Mouse (Mus musculus): ENCODE results near the gene Clca4a. TPM values are rescaled to one million over a fixed set of nuclear protein-coding genes. Genes with fewer than 3 reads are reported as not detected.

Gene Clca4a
- 0.07 and 0.70 TPM in 2 replicates for polyA plus RNA-seq (2015; fragmentation: Nextera tagmentation; extraction: Ambion mirVana)

GRCm38 (mm10) chr3:144974945-144975344 lies at the start of gene Clca4a:
TSS of gene Clca4a (minus strand) at chr3:144975045.
- Histone ChIP-seq H3K9ac (no peak within 1 kb of the TSS), H3K27me3 (no peaks in the 10 kb centered on the region), H3K36me3 (no peaks in the 10 kb centered on the region), H3K9me3 (no peaks in the 10 kb centered on the region), H3K4me1 (no peaks in the 10 kb centered on the region), H3K4me3 (no peak within 1 kb of the TSS), H3K4me2 (no peak within 1 kb of the TSS), H3K27ac (no peak within 1 kb of the TSS)
- ATAC-seq (ENCODE audit: insufficient number of reproducible peaks, insufficient read depth, low FRiP score, low TSS enrichment, low read depth): no peak

GRCm38 (mm10) chr3:145017807-145018206 lies 43.0 kb upstream of the Clca4a start:
- Histone ChIP-seq H3K4me2 (no peak overlapping the region), H3K4me3 (no peak overlapping the region), H3K27ac (no peak overlapping the region), H3K36me3 (no peaks in the 10 kb centered on the region), H3K9ac (no peak overlapping the region), H3K9me3 (no peaks in the 10 kb centered on the region), H3K4me1 (no peaks in the 10 kb centered on the region), H3K27me3 (no peaks in the 10 kb centered on the region)
- WGBS: 73% methylated on average over 3 of the region's 3 CpGs
- ATAC-seq (ENCODE audit: insufficient number of reproducible peaks, insufficient read depth, low FRiP score, low TSS enrichment, low read depth): no peak

- H3K4me1 ChIP-seq: no peaks in the 10 kb centered on the region
Observed at GRCm38 (mm10) chr3:145004422-145004821, 29.6 kb upstream of the Clca4a start.

GRCm38 (mm10) chr3:145000912-145001311 lies 26.1 kb upstream of the Clca4a start:
- Histone ChIP-seq H3K4me1 (no peaks in the 10 kb centered on the region), H3K9me3 (no peaks in the 10 kb centered on the region), H3K4me2 (no peak overlapping the region), H3K36me3 (no peaks in the 10 kb centered on the region), H3K27me3 (no peaks in the 10 kb centered on the region), H3K27ac (no peak overlapping the region), H3K9ac (no peak overlapping the region), H3K4me3 (no peak overlapping the region)
- ATAC-seq (ENCODE audit: insufficient number of reproducible peaks, insufficient read depth, low FRiP score, low TSS enrichment, low read depth): no peak
- WGBS: 63% methylated on average over 1 of the region's 1 CpGs

More at GRCm38 (mm10) chr3:145004422-145004821, 29.6 kb upstream of the Clca4a start:
- no peaks in the 10 kb centered on the region for H3K36me3 ChIP-seq
- H3K4me3 ChIP-seq: no peak overlapping the region
- H3K9ac ChIP-seq: no peak overlapping the region
- no peak for ATAC-seq (ENCODE audit: insufficient number of reproducible peaks, insufficient read depth, low FRiP score, low TSS enrichment, low read depth)
- H3K27ac ChIP-seq: no peak overlapping the region
- H3K27me3 ChIP-seq: no peaks in the 10 kb centered on the region
- 35% methylated on average over 5 of the region's 5 CpGs for WGBS
- H3K9me3 ChIP-seq: no peaks in the 10 kb centered on the region
- no peak overlapping the region for H3K4me2 ChIP-seq

- H3K4me3 ChIP-seq: no peak overlapping the region
- 83% methylated on average over 5 of the region's 5 CpGs for WGBS
- no peaks in the 10 kb centered on the region for H3K36me3 ChIP-seq
- no peaks in the 10 kb centered on the region for H3K27me3 ChIP-seq
- no peaks in the 10 kb centered on the region for H3K4me1 ChIP-seq
- H3K9ac ChIP-seq: no peak overlapping the region
- H3K9me3 ChIP-seq: no peaks in the 10 kb centered on the region
- H3K27ac ChIP-seq: no peak overlapping the region
- no peak overlapping the region for H3K4me2 ChIP-seq
- no peak for ATAC-seq (ENCODE audit: insufficient number of reproducible peaks, insufficient read depth, low FRiP score, low TSS enrichment, low read depth)
Observed at GRCm38 (mm10) chr3:144993055-144993454, 18.2 kb upstream of the Clca4a start.

GRCm38 (mm10) chr3:144992618-144993017 lies 17.8 kb upstream of the Clca4a start:
- Histone ChIP-seq H3K9me3 (no peaks in the 10 kb centered on the region), H3K4me2 (no peak overlapping the region), H3K36me3 (no peaks in the 10 kb centered on the region), H3K9ac (no peak overlapping the region), H3K4me1 (no peaks in the 10 kb centered on the region), H3K27ac (no peak overlapping the region), H3K4me3 (no peak overlapping the region), H3K27me3 (no peaks in the 10 kb centered on the region)
- ATAC-seq (ENCODE audit: insufficient number of reproducible peaks, insufficient read depth, low FRiP score, low TSS enrichment, low read depth): no peak

GRCm38 (mm10) chr3:144985890-144986289 lies 11.0 kb upstream of the Clca4a start:
- ATAC-seq (ENCODE audit: insufficient number of reproducible peaks, insufficient read depth, low FRiP score, low TSS enrichment, low read depth): no peak
- Histone ChIP-seq H3K9me3 (no peaks in the 10 kb centered on the region), H3K27ac (no peak overlapping the region), H3K27me3 (no peaks in the 10 kb centered on the region), H3K9ac (no peak overlapping the region), H3K4me1 (no peaks in the 10 kb centered on the region), H3K4me3 (no peak overlapping the region), H3K36me3 (no peaks in the 10 kb centered on the region), H3K4me2 (no peak overlapping the region)
- WGBS: 81% methylated on average over 5 of the region's 5 CpGs

- Histone ChIP-seq H3K4me1 (no peaks in the 10 kb centered on the region), H3K4me3 (no peak overlapping the region), H3K27me3 (no peaks in the 10 kb centered on the region), H3K27ac (no peak overlapping the region), H3K36me3 (no peaks in the 10 kb centered on the region), H3K9ac (no peak overlapping the region), H3K9me3 (no peaks in the 10 kb centered on the region), H3K4me2 (no peak overlapping the region)
- ATAC-seq (ENCODE audit: insufficient number of reproducible peaks, insufficient read depth, low FRiP score, low TSS enrichment, low read depth): no peak
- WGBS: 86% methylated on average over 6 of the region's 6 CpGs
Observed at GRCm38 (mm10) chr3:144980551-144980950, 5.7 kb upstream of the Clca4a start.

- Histone ChIP-seq H3K36me3 (no peaks in the 10 kb centered on the region), H3K4me1 (no peaks in the 10 kb centered on the region), H3K9me3 (no peaks in the 10 kb centered on the region), H3K9ac (no peak overlapping the region), H3K27ac (no peak overlapping the region), H3K27me3 (no peaks in the 10 kb centered on the region), H3K4me2 (no peak overlapping the region), H3K4me3 (no peak overlapping the region)
- no peak for ATAC-seq (ENCODE audit: insufficient number of reproducible peaks, insufficient read depth, low FRiP score, low TSS enrichment, low read depth)
- WGBS: 37% methylated on average over 4 of the region's 4 CpGs
Observed at GRCm38 (mm10) chr3:144977631-144978030, 2.8 kb upstream of the Clca4a start.

- no peak overlapping the region for H3K9ac ChIP-seq
- no peak for ATAC-seq (ENCODE audit: insufficient number of reproducible peaks, insufficient read depth, low FRiP score, low TSS enrichment, low read depth)
- H3K36me3 ChIP-seq: no peaks in the 10 kb centered on the region
- no peaks in the 10 kb centered on the region for H3K4me1 ChIP-seq
- H3K4me2 ChIP-seq: no peak overlapping the region
- WGBS: 54% methylated on average over 1 of the region's 1 CpGs
- H3K4me3 ChIP-seq: no peak overlapping the region
- H3K27me3 ChIP-seq: no peaks in the 10 kb centered on the region
- H3K27ac ChIP-seq: no peak overlapping the region
- H3K9me3 ChIP-seq: no peaks in the 10 kb centered on the region
Observed at GRCm38 (mm10) chr3:144976091-144976490, 1.2 kb upstream of the Clca4a start.

- ATAC-seq (ENCODE audit: insufficient number of reproducible peaks, insufficient read depth, low FRiP score, low TSS enrichment, low read depth): no peak
- 67% methylated on average over 9 of the region's 9 CpGs for WGBS
Observed at GRCm38 (mm10) chr3:144971553-144972270, 3.1 kb downstream of the Clca4a start.

GRCm38 (mm10) chr3:144969755-144970154 lies 5.1 kb downstream of the Clca4a start:
- no peaks in the 10 kb centered on the region for H3K27me3 ChIP-seq
- no peak overlapping the region for H3K4me2 ChIP-seq
- no peaks in the 10 kb centered on the region for H3K4me1 ChIP-seq
- no peaks in the 10 kb centered on the region for H3K9me3 ChIP-seq
- H3K4me3 ChIP-seq: no peak overlapping the region
- H3K36me3 ChIP-seq: no peaks in the 10 kb centered on the region
- no peak overlapping the region for H3K9ac ChIP-seq
- no peak for ATAC-seq (ENCODE audit: insufficient number of reproducible peaks, insufficient read depth, low FRiP score, low TSS enrichment, low read depth)
- 85% methylated on average over 1 of the region's 1 CpGs for WGBS
- H3K27ac ChIP-seq: no peak overlapping the region

More at GRCm38 (mm10) chr3:144971553-144972270, 3.1 kb downstream of the Clca4a start:
- Histone ChIP-seq H3K9me3 (no peaks in the 10 kb centered on the region), H3K9ac (no peak overlapping the region), H3K4me2 (no peak overlapping the region), H3K4me1 (no peaks in the 10 kb centered on the region), H3K4me3 (no peak overlapping the region), H3K36me3 (no peaks in the 10 kb centered on the region), H3K27ac (no peak overlapping the region), H3K27me3 (no peaks in the 10 kb centered on the region)
